Mouse (Mus musculus) limb, embryonic 12.5 days (tissue): ENCODE data around the gene Maff. TPM values are rescaled to one million over a fixed set of nuclear protein-coding genes. Genes with fewer than 3 reads are reported as not detected.

Source experiments
- microRNA counts: library from miRNA; unstranded; fragments of <30 nt; microRNA quantifications from one replicate; lab custom pipeline; 2017
- microRNA-seq: library from miRNA; unstranded; fragments of <30 nt; microRNA quantifications from one replicate; pipeline ENCODE4, GENCODE M21; 2017
- polyA plus RNA-seq: library from polyadenylated mRNA; unstranded; fragments of >200 nt; fragmentation: Nextera tagmentation; extraction: Ambion mirVana; gene quantifications from 2 replicates; pipeline ENCODE4 v1.2.1, GENCODE M21; 2016

The Maff gene
- polyA plus RNA-seq, 1 experiment from 2014 or later = 2.0 TPM

MicroRNA genes within 50 kb of the gene (microRNA counts, 519-probe panel; counts per million panel counts)
- not detected for microRNA mmu-miR-1943 (lab: Ali Mortazavi, UCI)

Small RNA genes within 50 kb of the gene (microRNA-seq; reads per million reads assigned to microRNA genes)
- 1.4 reads per million for gene Mir1943

Other genes with a start within 250 kb of the Maff start
- gene Micall1, start 237.7 kb upstream of the Maff start, polyA plus RNA-seq = 12.2 and 13.0 TPM in 2 replicates
- 353 and 382 TPM in 2 replicates for gene Polr2f, start 205.6 kb upstream of the Maff start, polyA plus RNA-seq
- 4.1 and 8.4 TPM in 2 replicates for gene 1700088E04Rik, start 205.4 kb upstream of the Maff start, polyA plus RNA-seq
- 4.1 and 4.4 TPM in 2 replicates for gene Sox10, start 181.4 kb upstream of the Maff start, polyA plus RNA-seq
- gene Pick1, start 117.4 kb upstream of the Maff start, polyA plus RNA-seq = 53.7 and 55.5 TPM in 2 replicates
- gene Gm49486, start 117.2 kb upstream of the Maff start, polyA plus RNA-seq = 0.68 and 0.76 TPM in 2 replicates
- gene Slc16a8, start 91.9 kb upstream of the Maff start, polyA plus RNA-seq = 0.30 and 0.42 TPM in 2 replicates
- gene Baiap2l2, start 61.1 kb upstream of the Maff start, polyA plus RNA-seq = 8.6 and 10.0 TPM in 2 replicates
- 11.0 and 11.9 TPM in 2 replicates for gene Pla2g6, start 18.2 kb upstream of the Maff start, polyA plus RNA-seq
- gene Tmem184b, start 56.9 kb downstream of the Maff start, polyA plus RNA-seq = 54.7 and 63.8 TPM in 2 replicates
- gene Csnk1e, start 108.9 kb downstream of the Maff start, polyA plus RNA-seq = 148 and 158 TPM in 2 replicates
- not detected in 2 replicates for gene Kcnj4, start 158.6 kb downstream of the Maff start, polyA plus RNA-seq
- gene Kdelr3, start 169.8 kb downstream of the Maff start, polyA plus RNA-seq = 35.9 and 42.8 TPM in 2 replicates
- 67.4 and 68.6 TPM in 2 replicates for gene Ddx17, start 200.1 kb downstream of the Maff start, polyA plus RNA-seq